Mouse (Mus musculus) thymus, postnatal 14 days (tissue): Measurements from ENCODE around the gene Cylc1.

Experiments used
- DNase-seq: peaks from one replicate; pipeline ENCODE4 v3.0.0; 2021

Cylc1 gene

GRCm38 (mm10) chrX:111110118-111110517, at the start of gene Cylc1:
Gene Cylc1, plus strand, starts transcription at chrX:111110418.
- DNase-seq = no peak

DNA sequence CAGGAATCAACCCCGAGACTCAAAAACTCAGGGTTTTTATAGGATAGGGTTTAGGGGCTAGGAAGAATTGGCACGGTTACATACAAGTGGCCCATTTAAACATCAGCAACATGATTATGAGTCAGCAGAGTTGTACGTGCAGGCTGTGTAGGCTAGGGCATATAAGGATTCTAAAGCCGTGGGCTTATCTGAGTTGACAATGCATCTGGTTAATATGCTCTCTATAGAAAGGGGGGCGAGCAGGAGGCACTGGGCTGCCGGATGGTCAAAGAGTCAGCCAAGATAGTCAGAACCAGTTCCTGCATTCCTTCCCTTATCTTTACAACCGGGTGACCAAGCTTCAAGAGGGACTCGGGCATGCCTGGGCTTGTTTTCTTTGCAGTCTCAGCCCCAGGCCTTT, 31.5 kb upstream of the Cylc1 start:
- no peak for DNase-seq

- no peak for DNase-seq
Observed at GRCm38 (mm10) chrX:111168040-111168439, 57.8 kb downstream of the Cylc1 start, which contains the start of gene Gm10112. Gene Gm10112, plus strand, starts transcription at chrX:111168340.
